Mouse (Mus musculus) intestine, embryonic 16.5 days (tissue): ENCODE data around the gene Cacng7. TPM values are rescaled to one million over a fixed set of nuclear protein-coding genes. Genes with fewer than 3 reads are reported as not detected.
"Not testable (repeated sequence)": the region's sequence is repeated elsewhere in the genome, so short reads cannot be mapped to it uniquely, and the experiment has no call there.

Experiments used
- ATAC-seq: fragments of 200-750 bp; cut with Nextera tagmentation; 2 replicates; pipeline ENCODE4 v1.8.0; 2017; ENCODE audit warnings: moderate TSS enrichment, moderate library complexity
- H3K27ac ChIP-seq: fragments of 300-500 bp; sonication (generic); 2 replicates; pipeline ENCODE4 v1.5.1; 2014; ENCODE audit warnings: mild to moderate bottlenecking, low read length
- H3K27me3 ChIP-seq: fragments of 300-500 bp; sonication (generic); replicated peaks from 2 replicates; pipeline ENCODE4 v1.6.1; 2014; ENCODE audit warnings: low read length, control low read depth, mixed read lengths; ENCODE audit not compliant: control insufficient read depth, insufficient read depth
- H3K36me3 ChIP-seq: fragments of 300-500 bp; sonication (generic); 2 replicates; pipeline ENCODE4 v1.6.1; 2014; ENCODE audit warnings: low read length, control low read depth; ENCODE audit not compliant: control insufficient read depth, insufficient read depth
- H3K4me1 ChIP-seq: fragments of 300-500 bp; sonication (generic); 2 replicates; pipeline ENCODE4 v1.6.1; 2014; ENCODE audit warnings: low read length, control low read depth, mixed read lengths; ENCODE audit not compliant: control insufficient read depth, insufficient read depth
- H3K4me2 ChIP-seq: fragments of 300-500 bp; sonication (generic); 2 replicates; pipeline ENCODE4 v1.6.1; 2014; ENCODE audit warnings: low read depth, low read length, control low read depth
- H3K4me3 ChIP-seq: fragments of 300-500 bp; sonication (generic); 2 replicates; pipeline ENCODE4 v1.5.1; 2014; ENCODE audit warnings: mild to moderate bottlenecking, low read length
- H3K9ac ChIP-seq: fragments of 300-500 bp; sonication (generic); 2 replicates; pipeline ENCODE4 v1.6.1; 2014; ENCODE audit warnings: low read depth, low read length
- H3K9me3 ChIP-seq: fragments of 300-500 bp; sonication (generic); 2 replicates; pipeline ENCODE4 v1.6.1; 2016; ENCODE audit warnings: low read length, control low read depth; ENCODE audit not compliant: control insufficient read depth
- WGBS: fragments of 180-500 bp; shearing (Covaris S2); extraction: QIAGEN DNeasy Blood & Tissue Kit; methylation state at CpG from one replicate; pipeline ENCODE4 v1.1.7; 2014; 5-methylcytosine and 5-hydroxymethylcytosine counted together
- polyA plus RNA-seq: library from polyadenylated mRNA; unstranded; fragments of >200 nt; fragmentation: Nextera tagmentation; extraction: Ambion mirVana; gene quantifications from 2 replicates; pipeline ENCODE4 v1.2.1, GENCODE M21; 2015

Cacng7 gene
- polyA plus RNA-seq, 1 experiment from 2014 or later = 1.1 TPM

DNA sequence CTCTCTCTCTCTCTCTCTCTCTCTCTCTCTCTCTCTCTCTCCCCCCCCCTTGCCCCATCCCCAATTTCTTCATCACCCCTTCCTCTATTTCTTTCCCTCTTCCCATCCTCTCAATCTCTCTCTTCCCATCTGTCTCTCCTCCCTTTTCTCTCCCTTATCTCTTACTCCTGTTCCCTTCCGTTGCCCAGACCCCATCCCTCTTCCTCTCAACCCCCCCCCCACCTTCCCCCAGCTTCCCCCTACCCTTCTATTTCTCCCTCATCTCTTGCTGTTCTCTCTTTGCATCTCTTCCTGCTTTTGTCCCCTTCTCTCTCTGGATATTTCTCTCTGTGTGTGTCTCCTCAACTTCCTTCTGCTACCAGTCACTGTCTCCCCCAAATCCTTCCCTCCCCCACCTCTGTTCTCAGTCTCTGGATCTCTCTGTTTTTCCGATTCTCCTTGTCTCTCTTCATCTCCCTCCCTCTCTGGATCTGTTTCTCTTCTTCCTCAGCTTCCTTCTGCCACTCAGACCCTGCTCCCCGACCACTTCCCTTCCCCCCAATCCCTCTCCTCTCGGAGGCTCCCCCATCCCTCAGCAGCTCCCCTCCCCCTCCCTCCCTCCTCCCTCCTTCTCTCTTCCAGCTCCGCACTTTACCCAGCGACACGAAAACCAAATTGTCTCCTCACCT, 57.8 kb downstream of the Cacng7 start, which contains the start of gene Cacng8:
Cacng8 (plus strand) TSS at position 271 of the 668 bp plus-strand sequence.
- Histone ChIP-seq H3K4me2 (peak within 1 kb of the TSS; percentile 50), H3K27ac (no peak within 1 kb of the TSS), H3K9ac (0 out of 2 replicates have a peak within 1 kb of the TSS, but pooled peaks have one; percentile 40), H3K9me3 (no peaks in the 10 kb centered on the region), H3K4me3 (peak within 1 kb of the TSS; percentile 31), H3K36me3 (no peaks in the 10 kb centered on the region), H3K27me3 (no peaks in the 10 kb centered on the region), H3K4me1 (no peaks in the 10 kb centered on the region)
- ATAC-seq = no peak; the same call in 1 of the 2 replicates
- WGBS = 0% methylated on average over 7 of the region's 7 CpGs

DNA sequence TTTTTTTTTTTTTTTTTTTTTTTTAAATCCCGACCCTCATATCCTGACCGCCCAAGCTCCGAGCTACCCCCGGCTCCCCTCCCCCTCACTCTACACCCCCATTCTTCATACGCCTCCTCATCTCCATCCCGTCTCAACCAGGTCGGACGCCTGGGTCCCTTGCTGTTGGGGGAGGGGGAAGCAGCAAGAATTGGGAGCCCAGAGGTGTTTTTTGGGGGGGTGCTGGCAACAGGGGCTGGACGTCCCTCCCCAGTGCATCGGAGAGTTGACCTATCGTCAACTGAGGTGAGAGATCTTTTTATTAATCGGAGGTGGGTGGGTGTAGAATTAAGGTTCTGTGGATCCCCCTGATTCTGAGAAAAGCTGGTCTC, 58.3 kb downstream of the Cacng7 start:
- Histone ChIP-seq H3K36me3 (no peaks in the 10 kb centered on the region), H3K9ac (no peak overlapping the region), H3K4me3 (peak overlapping the region; percentile 31; the same call in 1 of the 2 replicates), H3K27ac (no peak overlapping the region), H3K4me1 (no peaks in the 10 kb centered on the region), H3K27me3 (no peaks in the 10 kb centered on the region), H3K9me3 (no peaks in the 10 kb centered on the region), H3K4me2 (peak overlapping the region; percentile 50)
- no peak; the same call in 1 of the 2 replicates for ATAC-seq
- 6% methylated on average over 12 of the region's 12 CpGs for WGBS

DNA sequence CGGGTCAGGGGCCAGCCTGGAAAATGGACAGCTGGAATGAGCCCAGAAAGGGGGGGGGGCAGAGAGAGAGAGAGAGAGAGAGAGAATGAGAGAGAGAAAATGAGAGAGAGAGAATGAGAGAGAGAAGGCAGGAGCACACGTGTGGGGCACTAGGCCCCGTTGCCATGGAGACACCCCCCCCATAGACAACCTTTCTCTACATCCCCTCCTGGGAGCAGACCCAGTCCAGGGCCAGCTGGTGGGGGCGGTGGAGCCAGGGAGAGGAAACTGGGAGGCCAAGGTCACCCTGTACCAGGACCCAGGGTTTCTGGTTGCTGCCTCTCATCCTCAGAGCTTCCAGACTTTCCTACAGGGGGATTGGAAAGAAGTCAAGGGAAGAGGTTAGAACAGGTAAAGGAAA, 59.1 kb downstream of the Cacng7 start:
- no peak overlapping the region for H3K27ac ChIP-seq
- no peaks in the 10 kb centered on the region for H3K4me1 ChIP-seq
- no peaks in the 10 kb centered on the region for H3K27me3 ChIP-seq
- no peak overlapping the region for H3K9ac ChIP-seq
- H3K4me2 ChIP-seq = no peak overlapping the region
- no peaks in the 10 kb centered on the region for H3K36me3 ChIP-seq
- 28% methylated on average over 4 of the region's 4 CpGs for WGBS
- ATAC-seq = no peak
- H3K4me3 ChIP-seq = no peak overlapping the region
- H3K9me3 ChIP-seq = no peaks in the 10 kb centered on the region

DNA sequence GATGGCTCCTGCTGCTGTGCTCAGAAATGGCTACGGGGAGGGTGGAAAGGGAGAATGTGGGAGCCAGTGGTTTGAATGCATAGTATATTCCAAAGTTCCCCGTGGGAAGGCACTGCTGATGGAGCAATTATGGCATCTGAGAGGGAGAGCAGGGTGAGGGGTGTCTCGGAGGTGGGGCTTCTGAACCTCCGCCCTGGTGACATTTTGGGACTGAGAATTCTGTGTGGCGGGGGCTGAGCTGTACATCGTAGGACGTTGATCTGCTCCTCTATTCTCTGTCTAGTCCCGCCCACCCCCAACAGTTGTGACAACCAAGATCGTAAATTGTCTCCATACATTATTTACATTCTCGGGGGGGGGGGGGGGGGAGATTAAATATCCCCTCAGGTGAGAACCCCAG, 64.6 kb downstream of the Cacng7 start:
- Histone ChIP-seq H3K4me2 (no peak overlapping the region), H3K4me1 (no peaks in the 10 kb centered on the region), H3K27ac (no peak overlapping the region), H3K4me3 (no peak overlapping the region), H3K36me3 (no peaks in the 10 kb centered on the region), H3K9ac (no peak overlapping the region), H3K9me3 (no peaks in the 10 kb centered on the region), H3K27me3 (no peaks in the 10 kb centered on the region)
- WGBS = 57% methylated on average over 10 of the region's 10 CpGs
- no peak for ATAC-seq

DNA sequence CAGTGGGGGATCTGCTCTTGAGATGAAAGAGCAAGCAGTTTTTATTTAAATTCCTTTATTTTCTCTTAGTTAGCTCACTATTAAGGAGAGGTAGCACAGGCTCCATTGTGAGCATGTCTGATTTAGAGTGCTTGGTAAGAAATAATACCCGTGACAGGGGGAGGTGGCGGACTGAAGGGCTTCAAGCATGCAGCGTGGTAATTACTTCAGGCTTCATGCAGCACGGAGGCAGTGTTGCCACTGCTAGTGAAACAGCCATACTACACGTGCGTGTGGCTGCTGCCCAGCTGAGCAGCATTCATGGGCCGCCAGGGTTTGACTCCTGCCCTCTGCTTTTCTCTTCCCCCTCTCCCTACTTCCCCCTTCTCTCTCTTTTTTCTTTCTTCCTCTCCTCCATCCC, 65.0 kb downstream of the Cacng7 start:
- WGBS = 56% methylated on average over 7 of the region's 7 CpGs
- no peak overlapping the region for H3K27ac ChIP-seq
- H3K4me2 ChIP-seq = no peak overlapping the region
- no peak overlapping the region for H3K9ac ChIP-seq
- no peak for ATAC-seq
- H3K9me3 ChIP-seq = no peaks in the 10 kb centered on the region
- H3K4me3 ChIP-seq = no peak overlapping the region
- H3K36me3 ChIP-seq = no peaks in the 10 kb centered on the region
- no peaks in the 10 kb centered on the region for H3K4me1 ChIP-seq
- no peaks in the 10 kb centered on the region for H3K27me3 ChIP-seq

DNA sequence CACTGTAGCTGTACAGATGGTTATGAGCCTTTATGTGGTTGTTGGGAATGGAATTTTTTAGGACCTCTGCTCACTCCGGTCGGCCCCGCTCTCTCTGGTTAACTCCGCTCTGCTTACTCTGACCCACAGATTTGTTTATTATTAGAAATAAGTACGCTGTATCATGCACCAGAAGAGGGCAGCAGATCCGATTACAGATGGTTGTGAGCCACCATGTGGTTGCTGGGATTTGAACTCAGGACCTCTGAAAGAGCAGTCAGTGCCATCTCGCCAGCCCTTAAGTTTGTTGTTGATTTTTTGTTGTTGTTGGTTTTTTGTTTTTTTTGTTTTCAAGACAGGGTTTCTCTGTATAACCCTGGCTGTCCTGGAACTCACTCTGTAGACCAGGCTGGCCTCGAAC, 65.6 kb downstream of the Cacng7 start:
- not testable (repeated sequence) for H3K27ac ChIP-seq, H3K4me3 ChIP-seq, H3K9me3 ChIP-seq, H3K4me1 ChIP-seq, H3K36me3 ChIP-seq, H3K27me3 ChIP-seq, ATAC-seq, H3K4me2 ChIP-seq, H3K9ac ChIP-seq
- WGBS = 86% methylated on average over 8 of the region's 8 CpGs

DNA sequence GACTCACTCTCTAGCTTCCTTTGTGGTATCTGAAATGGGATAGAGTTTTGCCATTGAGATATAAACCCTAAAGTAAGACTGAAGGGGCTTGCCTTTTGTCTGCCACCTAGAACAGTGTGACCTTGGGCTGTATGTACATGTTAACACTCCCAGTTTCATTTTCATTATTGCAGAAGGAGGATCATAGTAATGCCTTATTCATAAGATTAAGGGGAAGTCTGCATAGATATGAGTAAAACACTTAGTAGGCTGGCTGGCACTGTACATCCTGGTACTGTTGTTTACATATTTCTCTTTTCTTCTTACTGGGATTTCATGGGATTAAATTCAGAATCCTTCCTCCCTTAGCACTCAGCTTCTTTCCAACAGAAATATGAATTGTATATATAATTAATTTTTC, 67.2 kb downstream of the Cacng7 start:
- no peaks in the 10 kb centered on the region for H3K36me3 ChIP-seq
- no peak overlapping the region for H3K9ac ChIP-seq
- no peaks in the 10 kb centered on the region for H3K4me1 ChIP-seq
- H3K9me3 ChIP-seq = no peaks in the 10 kb centered on the region
- H3K4me3 ChIP-seq = no peak overlapping the region
- H3K4me2 ChIP-seq = no peak overlapping the region
- no peaks in the 10 kb centered on the region for H3K27me3 ChIP-seq
- H3K27ac ChIP-seq = no peak overlapping the region
- no peak for ATAC-seq

DNA sequence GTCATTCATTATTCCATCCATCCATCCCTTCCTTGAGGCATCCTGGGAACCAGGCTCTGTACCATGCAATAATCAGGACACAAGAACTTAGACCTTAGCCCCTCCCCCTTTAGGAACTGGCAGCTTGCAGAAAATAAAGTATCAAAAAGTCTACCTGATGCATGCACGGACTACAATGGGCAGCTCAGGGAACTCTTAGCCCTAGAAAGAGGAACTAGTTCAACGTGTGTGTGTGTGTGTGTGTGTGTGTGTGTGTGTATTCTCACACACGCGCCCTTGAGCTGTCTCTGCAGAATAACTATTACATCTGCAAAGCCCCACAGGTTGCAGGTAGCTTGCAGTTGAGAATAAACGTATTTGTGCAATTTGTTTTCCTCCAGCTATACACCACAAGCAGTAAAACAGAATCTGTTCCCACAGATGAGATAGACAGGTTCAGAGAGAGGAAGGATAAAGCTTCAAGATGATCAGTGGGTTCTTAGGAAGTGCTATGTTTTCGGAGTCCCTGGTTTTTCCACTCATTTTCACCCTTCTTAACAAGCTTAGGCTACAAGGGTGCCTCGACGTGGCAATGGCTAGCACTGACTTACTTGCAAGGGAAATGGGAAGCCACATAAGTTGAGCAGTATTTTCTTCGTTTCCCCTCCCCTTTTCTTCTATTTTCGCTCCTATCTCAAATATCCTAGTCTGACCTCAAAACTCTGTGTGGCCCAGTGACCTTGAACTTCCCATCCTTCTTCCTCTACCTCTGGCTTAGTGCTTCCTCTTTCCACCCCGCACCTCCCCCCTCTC, 77.2 kb downstream of the Cacng7 start:
- Histone ChIP-seq H3K27ac (no peak overlapping the region), H3K9me3 (no peaks in the 10 kb centered on the region), H3K4me1 (peaks cover 8% of the 10 kb centered on the region), H3K9ac (no peak overlapping the region), H3K27me3 (peaks cover 42% of the 10 kb centered on the region), H3K4me2 (no peak overlapping the region), H3K36me3 (no peaks in the 10 kb centered on the region), H3K4me3 (no peak overlapping the region)
- WGBS = 57% methylated on average over 11 of the region's 11 CpGs
- no peak for ATAC-seq

DNA sequence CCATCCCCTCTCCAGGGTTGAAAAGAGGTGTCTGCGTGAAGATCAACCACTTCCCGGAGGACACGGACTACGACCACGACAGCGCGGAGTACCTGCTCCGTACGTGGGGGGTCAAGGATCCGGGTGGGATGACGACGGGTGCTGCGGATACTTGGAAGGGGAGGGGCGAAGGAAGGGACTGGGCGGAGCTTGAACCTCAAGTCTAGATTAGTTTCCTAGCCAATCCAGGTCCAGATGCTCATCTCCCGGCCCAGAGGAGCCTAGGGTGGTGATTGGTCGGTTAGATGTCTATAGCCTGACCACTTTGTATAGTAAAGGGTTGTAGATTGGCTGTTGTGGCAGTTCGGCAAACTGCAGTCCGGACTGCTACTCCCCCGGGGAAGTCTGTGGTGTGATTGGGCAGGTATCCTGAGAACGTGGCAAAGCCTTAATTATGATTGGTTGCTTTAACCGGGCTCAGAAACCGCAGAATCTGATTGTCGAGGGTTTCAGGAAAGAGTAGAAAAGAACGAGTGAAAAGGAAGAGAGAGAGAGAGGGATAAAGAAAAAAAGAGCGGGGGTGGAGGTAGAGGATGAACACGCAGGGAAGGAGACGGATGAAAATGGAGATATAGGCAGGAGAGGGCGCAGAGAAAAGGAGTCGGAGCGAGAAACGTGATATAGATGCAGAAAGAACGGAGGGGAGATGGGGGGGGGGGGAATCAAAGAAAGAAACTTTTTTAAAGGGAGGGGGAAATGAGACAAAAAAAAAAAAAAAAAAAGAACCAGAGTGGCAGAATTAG, 78.6 kb downstream of the Cacng7 start:
- peak overlapping the region; percentile 41 for H3K4me3 ChIP-seq
- H3K4me2 ChIP-seq = peak overlapping the region; percentile 67
- WGBS = under 1% methylated on average over 33 of the region's 33 CpGs
- H3K27me3 ChIP-seq = peaks cover 56% of the 10 kb centered on the region
- peaks cover 8% of the 10 kb centered on the region for H3K4me1 ChIP-seq
- H3K36me3 ChIP-seq = no peaks in the 10 kb centered on the region
- no peak overlapping the region for H3K27ac ChIP-seq
- peak; percentile 80 for ATAC-seq
- no peaks in the 10 kb centered on the region for H3K9me3 ChIP-seq
- peak overlapping the region; percentile 37; the same call in 1 of the 2 replicates for H3K9ac ChIP-seq
